Mouse (Mus musculus) brown adipose tissue, adult 24 weeks (tissue): Measurements from ENCODE around the gene Uts2b. TPM values are rescaled to one million over a fixed set of nuclear protein-coding genes. Genes with fewer than 3 reads are reported as not detected.
"Not testable (repeated sequence)": the region's sequence is repeated elsewhere in the genome, so short reads cannot be mapped to it uniquely, and the experiment has no call there.

Experiments used
- H3K27ac ChIP-seq: fragments of 200-500 bp; replicated peaks from 2 replicates; pipeline ENCODE4 v1.5.1; 2012; ENCODE audit warnings: low read depth, mild to moderate bottlenecking, low read length
- H3K4me1 ChIP-seq: fragments of 200-500 bp; 2 replicates; pipeline ENCODE4 v1.6.1; 2012; ENCODE audit warnings: low read length, mixed read lengths; ENCODE audit not compliant: control insufficient read depth, insufficient read depth, insufficient read length
- H3K4me3 ChIP-seq: fragments of 200-500 bp; 2 replicates; pipeline ENCODE4 v1.5.1; 2012; ENCODE audit warnings: low read depth, mild to moderate bottlenecking, low read length, moderate library complexity; ENCODE audit not compliant: insufficient read depth
- polyA plus RNA-seq: library from polyadenylated mRNA; stranded (reverse); fragments of >200 nt; gene quantifications from 2 replicates; pipeline ENCODE4 v1.2.4, GENCODE M21; 2012; ENCODE audit not compliant: missing spikeins, insufficient read depth, insufficient read length

Uts2b gene
- polyA plus RNA-seq, 1 experiment, result not detected

DNA sequence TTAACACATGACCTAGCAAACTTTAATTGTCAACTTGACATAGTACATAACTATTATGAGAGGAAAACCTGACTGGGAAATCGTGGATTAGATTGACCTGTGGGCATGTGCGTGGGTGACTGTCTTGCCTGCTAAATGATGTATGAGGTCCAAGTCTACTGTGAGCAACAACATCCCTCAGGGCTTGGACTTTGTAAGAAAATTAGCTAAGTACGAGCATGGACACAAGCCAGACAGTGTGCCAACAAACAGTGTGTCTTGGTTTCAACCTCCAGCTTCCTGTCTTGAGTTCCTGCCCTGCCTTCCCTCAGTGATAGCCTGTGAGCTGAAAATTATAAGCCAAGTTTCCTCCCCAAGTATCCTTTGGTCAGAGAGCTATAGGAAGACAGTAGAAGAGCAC lies 22.5 kb downstream of the Uts2b start:
- H3K4me3 ChIP-seq, result no peak overlapping the region
- H3K4me1 ChIP-seq, result no peaks in the 10 kb centered on the region
- H3K27ac ChIP-seq, result no peak overlapping the region

DNA sequence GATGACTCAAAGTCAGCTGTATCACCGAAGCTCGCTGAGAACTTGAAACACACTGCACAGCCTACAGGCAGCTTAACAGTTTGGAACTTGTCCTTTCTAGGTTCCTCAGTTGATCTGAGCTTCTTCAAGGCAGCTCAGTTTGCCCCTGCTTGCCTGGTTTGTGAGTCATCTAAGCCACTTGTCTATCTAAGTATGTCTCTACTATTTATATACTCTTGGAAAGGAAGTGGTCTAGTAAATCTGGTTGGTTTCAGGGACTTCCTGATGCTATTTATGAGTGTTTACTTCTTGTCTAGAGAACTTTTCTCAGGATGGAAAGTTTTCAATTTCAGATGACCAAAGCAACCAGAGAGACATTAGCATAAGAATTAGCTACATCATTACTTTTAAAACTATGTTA lies 43.6 kb downstream of the Uts2b start:
- Histone ChIP-seq H3K27ac (no peak overlapping the region), H3K4me3 (no peak overlapping the region), H3K4me1 (no peaks in the 10 kb centered on the region)

DNA sequence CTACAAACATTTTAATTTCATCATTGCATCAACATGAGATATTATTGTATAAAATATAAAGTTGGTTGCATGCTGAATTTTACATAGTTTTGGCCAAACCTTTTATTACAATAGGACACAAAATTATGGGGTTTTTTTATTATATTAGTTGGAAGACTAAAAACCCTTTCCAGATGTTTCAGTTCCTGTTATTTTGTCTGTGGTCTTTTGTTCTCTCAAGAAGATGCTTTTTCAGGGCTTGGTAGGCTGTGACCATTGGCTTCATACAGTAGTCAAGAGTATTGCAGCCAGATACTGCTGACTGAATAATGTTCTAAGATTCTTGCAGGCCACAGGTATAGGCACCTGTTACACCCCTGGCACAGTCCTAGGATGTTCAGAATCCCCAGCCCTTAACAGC lies 48.0 kb downstream of the Uts2b start:
- Histone ChIP-seq H3K4me1 (no peaks in the 10 kb centered on the region), H3K27ac (no peak overlapping the region), H3K4me3 (no peak overlapping the region)

DNA sequence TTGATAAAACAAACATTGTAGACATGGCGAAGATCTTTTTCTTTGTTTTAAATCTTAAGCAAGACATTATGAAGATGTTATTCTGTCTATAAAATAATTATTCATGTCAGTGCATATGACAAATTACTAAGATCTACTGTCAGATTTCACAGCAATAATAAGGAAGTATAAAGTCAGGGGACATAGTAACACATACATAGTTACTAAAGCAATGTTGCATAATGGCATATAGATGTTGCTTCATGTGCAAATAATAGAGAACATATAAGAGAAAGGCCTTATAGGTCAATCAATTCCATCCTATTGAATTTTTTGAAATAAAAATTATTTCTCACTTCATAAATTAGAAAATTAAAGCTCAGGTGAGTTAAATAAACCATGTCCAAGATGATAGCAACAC lies 50.9 kb downstream of the Uts2b start:
- Histone ChIP-seq H3K4me1 (no peaks in the 10 kb centered on the region), H3K27ac (no peak overlapping the region), H3K4me3 (no peak overlapping the region)

DNA sequence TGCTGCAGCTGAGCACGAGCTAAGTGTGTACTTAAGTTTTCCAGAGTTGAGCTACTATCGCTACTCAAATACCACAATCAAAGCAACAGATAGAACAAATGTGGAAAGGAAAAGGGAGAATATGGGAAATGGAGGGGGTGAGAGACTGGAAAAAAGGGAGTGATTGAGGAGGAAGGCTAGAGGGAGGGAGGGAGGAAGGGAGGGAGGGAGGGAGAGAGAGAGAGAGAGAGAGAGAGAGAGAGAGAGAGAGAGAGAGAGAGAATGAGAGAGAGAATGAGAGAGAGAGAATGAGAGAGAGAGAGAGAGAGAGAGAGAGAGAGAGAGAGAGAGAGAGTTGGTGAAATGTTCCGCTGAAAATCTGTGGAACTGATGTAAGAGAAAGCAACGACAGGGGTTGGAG lies 62.9 kb downstream of the Uts2b start, which contains the start of gene Ostn:
Gene Ostn (plus strand): TSS at position 301 of the 400 bp plus-strand sequence.
- not testable (repeated sequence) for H3K27ac ChIP-seq, H3K4me1 ChIP-seq, H3K4me3 ChIP-seq

Other genes starting within 250 kb of the Uts2b start
- gene Ostn, start 62.8 kb downstream of the Uts2b start, polyA plus RNA-seq, result not detected in 2 replicates
- gene Ccdc50, start 18.6 kb upstream of the Uts2b start, polyA plus RNA-seq, result 38.4 and 63.7 TPM in 2 replicates